Mouse (Mus musculus) testis, adult 2 months (tissue): ENCODE measurements around the gene Atp8a2.

Experiments
- CTCF ChIP-seq: fragments of 200-500 bp; IDR thresholded peaks from 2 replicates; pipeline ENCODE4 v1.5.1; 2012; ENCODE audit warnings: low read depth, mild to moderate bottlenecking, inconsistent platforms, low read length, moderate library complexity; ENCODE audit not compliant: control insufficient read depth, insufficient read depth, insufficient replicate concordance
- POLR2A ChIP-seq: fragments of 200-500 bp; IDR thresholded peaks from 2 replicates; pipeline ENCODE4 v1.6.1; 2012; ENCODE audit warnings: low read depth, mild to moderate bottlenecking, inconsistent platforms, low read length, moderate library complexity; ENCODE audit not compliant: control insufficient read depth

DNA sequence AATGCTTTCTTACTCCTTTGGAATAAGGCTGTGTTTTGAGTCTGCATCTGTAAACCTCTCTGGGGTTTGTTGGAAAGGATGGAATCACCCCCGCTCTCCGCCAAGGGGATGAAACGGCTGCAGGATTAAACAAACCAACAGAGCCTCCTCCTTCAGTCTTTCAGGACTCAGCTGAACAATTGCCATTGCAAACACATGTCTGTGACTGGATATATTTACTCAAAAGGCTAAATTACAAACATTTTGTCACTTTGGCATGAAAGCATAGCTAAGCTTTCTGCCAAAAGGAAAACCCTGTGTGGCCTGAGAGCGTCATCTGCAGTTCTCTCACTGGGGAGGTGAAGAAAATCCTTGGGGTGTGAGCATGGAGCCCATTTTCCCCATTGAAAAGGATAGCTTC is 230.0 kb downstream of the Atp8a2 start:
- TF ChIP-seq POLR2A (no peak), CTCF (no peak)
